Mouse (Mus musculus) macrophage (primary cell): ENCODE measurements at regions not wholly inside any gene's neighbourhood (a gene's known extent, or its start where the extent isn't known, plus 50 kb on each side); places are given as distances from the start of the nearest gene placed in this dataset.

Experiments used
- H3K27ac ChIP-seq: fragments of 350-480 bp; formaldehyde crosslinking; 2 replicates; pipeline ENCODE4 v1.9.0; 2021
- H3K36me3 ChIP-seq: fragments of 350-480 bp; formaldehyde crosslinking; 2 replicates; pipeline ENCODE4 v1.9.0; 2021; ENCODE audit errors: inconsistent target
- H3K4me3 ChIP-seq: fragments of 350-480 bp; formaldehyde crosslinking; 2 replicates; pipeline ENCODE4 v1.9.0; 2021; ENCODE audit errors: inconsistent target
- H3K79me2 ChIP-seq: fragments of 350-480 bp; formaldehyde crosslinking; 2 replicates; pipeline ENCODE4 v1.9.0; 2021; ENCODE audit errors: inconsistent target
- WGBS: methylation state at CpG from one replicate; pipeline ENCODE4 v1.1.7; 2026; ENCODE audit warnings: inconsistent platforms; ENCODE audit not compliant: missing documents; 5-methylcytosine and 5-hydroxymethylcytosine counted together

DNA sequence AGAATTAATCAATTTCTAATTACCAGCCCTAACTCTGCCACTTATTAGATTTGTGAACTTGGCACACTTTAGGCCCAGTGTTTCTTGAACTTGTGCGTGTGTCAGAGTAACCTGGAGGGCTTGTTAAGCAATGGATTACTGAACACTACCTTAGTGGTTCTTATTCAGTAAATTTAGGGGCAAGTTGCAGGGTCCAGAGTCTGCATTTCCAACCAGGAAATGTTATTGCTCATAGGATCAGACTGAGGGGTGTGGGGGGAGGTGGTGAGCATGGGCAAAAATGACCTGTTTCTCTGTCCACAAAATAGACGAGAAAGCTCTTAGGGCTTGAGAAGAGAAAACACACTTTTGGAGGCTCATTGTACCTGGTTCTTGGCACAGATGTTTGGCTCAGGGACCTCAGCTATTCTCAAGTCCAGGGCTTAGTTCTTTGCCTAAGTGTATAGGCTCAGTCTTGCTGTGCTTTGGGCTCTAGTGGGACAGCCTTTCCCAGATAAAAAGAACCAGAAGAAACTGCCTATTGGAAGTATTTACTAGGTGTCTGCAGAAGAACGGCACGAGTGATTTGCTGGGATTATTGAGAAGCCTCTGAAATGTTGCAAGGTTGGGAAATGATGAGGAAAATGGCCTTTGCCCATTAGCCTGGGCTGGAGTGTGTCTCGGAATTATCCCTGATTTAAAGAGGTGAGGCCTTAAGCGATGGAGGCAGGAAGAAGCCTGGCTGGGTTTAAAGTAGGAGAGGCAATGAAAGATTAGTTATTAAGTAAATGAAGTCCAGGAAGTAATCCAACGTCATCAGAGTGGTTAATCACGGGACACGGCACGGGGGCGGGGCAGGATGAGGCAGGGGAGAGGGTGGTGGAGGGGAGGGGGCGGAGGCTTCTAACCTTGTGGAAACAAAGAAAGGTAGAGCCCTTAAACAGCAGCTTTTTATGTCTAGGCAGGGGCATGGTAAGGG is 113.2 kb upstream of the Fggy start:
- no peak overlapping the region for H3K4me3 ChIP-seq
- 88% methylated on average over 12 of the region's 12 CpGs for WGBS

DNA sequence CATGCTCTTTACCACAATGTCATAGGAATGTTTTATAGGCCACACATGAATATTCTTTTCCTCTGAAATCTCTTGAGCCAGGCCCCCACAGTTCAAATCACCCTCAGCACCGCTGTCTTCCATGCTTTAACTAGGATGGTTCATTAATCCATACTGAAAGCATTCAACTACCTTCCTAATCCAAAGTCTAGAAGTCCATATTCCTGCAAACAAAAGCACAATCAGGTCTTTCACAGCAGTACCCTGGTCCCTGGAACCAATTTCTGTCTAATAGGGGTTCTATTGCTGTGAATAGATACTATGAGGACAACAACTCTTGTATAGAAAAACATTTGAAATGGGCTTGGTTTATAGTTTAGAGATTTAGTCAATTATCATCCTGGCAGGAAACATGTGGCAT is 107.0 kb upstream of the Fggy start:
- WGBS: 100% methylated on average over 1 of the region's 1 CpGs
- no peaks in the 10 kb centered on the region for H3K36me3 ChIP-seq

More for the DNA sequence above, 113.2 kb upstream of the Fggy start:
- Histone ChIP-seq H3K27ac (no peak overlapping the region), H3K36me3 (no peaks in the 10 kb centered on the region), H3K79me2 (no peaks in the 10 kb centered on the region)

GRCm38 (mm10) chr4:95451831-95452230 is 105.5 kb upstream of the Fggy start:
- Histone ChIP-seq H3K4me3 (no peak overlapping the region), H3K27ac (no peak overlapping the region), H3K36me3 (no peaks in the 10 kb centered on the region), H3K79me2 (no peaks in the 10 kb centered on the region)
- WGBS: 72% methylated on average over 3 of the region's 3 CpGs

More for the DNA sequence above, 107.0 kb upstream of the Fggy start:
- H3K27ac ChIP-seq: no peak overlapping the region
- no peaks in the 10 kb centered on the region for H3K79me2 ChIP-seq
- H3K4me3 ChIP-seq: no peak overlapping the region

GRCm38 (mm10) chr4:95456318-95456717 is 101.0 kb upstream of the Fggy start:
- 94% methylated on average over 1 of the region's 1 CpGs for whole genome bisulfite sequencing
- no peak overlapping the region for H3K4me3 ChIP-seq
- H3K27ac ChIP-seq: no peak overlapping the region
- no peaks in the 10 kb centered on the region for H3K36me3 ChIP-seq
- no peaks in the 10 kb centered on the region for H3K79me2 ChIP-seq

DNA sequence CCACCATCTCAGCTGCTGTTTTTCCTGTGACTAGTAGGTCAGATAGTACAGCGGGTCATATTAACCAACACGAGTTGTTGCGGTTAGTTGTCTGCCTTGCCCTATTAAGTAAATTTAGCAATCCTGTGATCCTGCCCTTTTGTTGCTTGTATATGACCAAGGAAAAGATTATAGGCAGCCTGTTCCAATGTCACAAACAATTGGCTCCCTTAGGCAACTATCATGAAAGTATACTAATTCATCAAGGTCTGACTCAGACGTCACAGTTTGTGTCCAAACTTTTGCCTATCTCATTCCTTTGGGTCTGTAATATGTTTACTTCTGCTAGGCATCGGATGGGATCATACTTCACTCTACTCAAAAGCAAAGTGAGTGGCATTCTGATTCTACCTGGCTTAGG is 100.4 kb upstream of the Fggy start:
- Histone ChIP-seq H3K4me3 (no peak overlapping the region), H3K27ac (no peak overlapping the region), H3K36me3 (no peaks in the 10 kb centered on the region), H3K79me2 (no peaks in the 10 kb centered on the region)
- WGBS: 91% methylated on average over 5 of the region's 5 CpGs

- WGBS: 86% methylated on average over 3 of the region's 3 CpGs
- Histone ChIP-seq H3K79me2 (no peaks in the 10 kb centered on the region), H3K27ac (no peak overlapping the region), H3K4me3 (no peak overlapping the region), H3K36me3 (no peaks in the 10 kb centered on the region)
These were observed 94.8 kb upstream of the Fggy start for GRCm38 (mm10) chr4:95462476-95462875.

DNA sequence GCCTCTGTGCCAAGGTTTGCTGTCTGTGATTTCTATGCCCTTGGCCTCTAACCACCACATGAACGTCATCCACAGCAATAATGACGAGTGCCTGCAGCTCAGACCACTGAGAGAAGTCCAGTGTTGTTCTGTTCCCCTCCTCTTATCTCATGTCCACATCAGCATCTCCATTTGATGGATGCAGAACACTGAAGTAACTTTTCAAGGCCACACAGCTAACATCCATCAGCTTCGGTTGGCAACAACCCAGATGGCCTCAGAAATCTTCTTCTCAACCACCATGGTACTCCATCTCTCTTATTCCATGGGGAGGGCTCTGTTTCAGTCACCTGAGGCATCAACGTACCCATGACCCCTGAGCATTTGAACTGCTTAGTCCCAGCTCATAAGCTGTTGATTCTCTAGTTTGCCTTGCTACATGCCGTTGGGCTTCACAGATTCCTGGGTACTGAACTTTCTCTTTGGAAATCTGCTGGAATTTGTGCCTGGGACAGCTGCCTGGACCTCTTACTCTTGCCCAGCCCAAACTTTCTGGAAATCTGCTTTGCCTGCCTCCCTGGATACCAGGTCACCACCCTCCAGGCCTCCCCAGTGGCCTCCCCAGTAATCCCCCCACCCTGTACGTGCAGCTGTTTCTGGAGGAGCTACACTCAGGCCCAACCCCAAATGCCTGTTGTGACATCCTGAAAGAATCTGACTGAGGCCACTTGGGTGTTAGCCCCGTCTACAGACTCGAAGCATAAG is 94.1 kb upstream of the Fggy start:
- Histone ChIP-seq H3K36me3 (no peaks in the 10 kb centered on the region), H3K79me2 (no peaks in the 10 kb centered on the region), H3K4me3 (no peak overlapping the region), H3K27ac (no peak overlapping the region)
- WGBS: 90% methylated on average over 8 of the region's 8 CpGs

DNA sequence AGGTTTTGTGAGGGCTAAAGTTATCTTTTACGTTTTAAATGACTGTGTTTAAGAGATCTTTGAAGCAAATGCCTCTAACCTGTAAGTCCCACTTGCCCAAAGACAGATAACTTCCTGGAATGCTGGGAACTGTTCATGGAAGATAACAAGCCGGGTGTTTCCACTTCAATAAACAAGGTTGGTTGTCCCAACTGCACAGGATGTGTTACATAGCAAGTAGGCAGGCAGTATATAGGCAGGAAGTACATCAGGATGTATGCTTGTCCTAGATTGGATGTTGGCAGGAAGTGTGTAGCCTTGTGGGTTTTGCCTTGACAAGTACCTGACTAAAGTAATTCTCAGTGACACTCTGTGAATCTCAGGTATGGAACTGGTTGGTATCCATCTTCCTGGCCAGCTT is 90.7 kb upstream of the Fggy start:
- 39% methylated on average over 2 of the region's 2 CpGs for WGBS
- H3K79me2 ChIP-seq: no peaks in the 10 kb centered on the region

DNA sequence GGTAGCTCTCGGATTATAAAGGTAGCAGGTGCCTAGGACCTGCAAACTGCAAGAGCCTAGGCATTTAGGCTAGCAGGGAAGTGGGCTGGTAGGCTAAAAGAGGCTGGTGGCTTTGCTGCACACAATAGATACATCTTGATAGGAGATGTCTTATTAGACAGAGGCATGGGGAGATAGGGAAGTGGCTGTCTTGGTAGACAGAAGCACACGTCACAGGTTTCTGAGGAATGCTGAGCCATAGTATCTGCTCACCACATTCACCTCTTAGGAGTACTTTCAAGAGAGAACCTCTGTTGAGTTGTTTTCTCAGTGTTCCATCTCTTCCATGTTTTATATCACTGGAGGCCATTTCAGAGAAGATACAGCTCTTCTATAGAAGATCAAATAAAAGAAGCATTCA is 89.8 kb upstream of the Fggy start:
- Histone ChIP-seq H3K36me3 (no peaks in the 10 kb centered on the region), H3K79me2 (no peaks in the 10 kb centered on the region), H3K27ac (no peak overlapping the region), H3K4me3 (no peak overlapping the region)
- 69% methylated on average over 2 of the region's 2 CpGs for WGBS

More for the DNA sequence above, 90.7 kb upstream of the Fggy start:
- Histone ChIP-seq H3K36me3 (no peaks in the 10 kb centered on the region), H3K4me3 (no peak overlapping the region), H3K27ac (no peak overlapping the region)

GRCm38 (mm10) chr4:95474726-95475406 is 82.4 kb upstream of the Fggy start:
- H3K4me3 ChIP-seq: no peak overlapping the region
- H3K36me3 ChIP-seq: no peaks in the 10 kb centered on the region
- WGBS: 57% methylated on average over 5 of the region's 5 CpGs
- H3K27ac ChIP-seq: no peak overlapping the region
- no peaks in the 10 kb centered on the region for H3K79me2 ChIP-seq

DNA sequence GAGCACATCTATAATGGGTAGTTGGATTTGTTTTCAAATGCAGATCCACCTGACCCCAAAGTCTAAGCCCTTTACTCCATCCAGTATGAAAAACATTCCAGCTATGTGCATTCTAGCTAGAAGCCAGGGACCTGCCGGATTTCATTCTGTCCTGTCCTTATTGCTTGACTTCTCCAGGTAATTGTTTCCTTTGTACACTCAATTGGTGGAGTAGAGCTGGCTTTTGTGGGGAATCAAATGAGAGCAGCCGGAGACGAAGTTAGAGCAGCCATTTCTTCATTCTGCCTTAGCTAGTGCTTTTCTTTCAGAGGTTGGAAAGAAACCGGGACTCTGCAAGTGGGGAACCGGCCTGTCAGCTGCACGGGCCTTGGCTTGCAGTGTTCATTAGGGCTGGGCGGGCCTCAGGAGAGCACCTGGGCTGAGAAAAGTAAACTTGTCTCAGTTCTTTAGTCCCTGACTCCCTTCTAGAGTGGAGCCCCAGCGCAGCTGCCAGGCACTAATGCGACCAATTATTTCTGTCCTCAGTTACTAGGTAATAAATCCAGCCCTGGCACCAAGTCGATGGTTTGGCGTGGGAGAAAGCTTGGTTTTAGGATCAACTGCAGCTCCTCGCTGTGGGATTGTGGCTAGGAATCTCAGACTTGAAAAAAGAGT is 81.1 kb upstream of the Fggy start:
- 94% methylated on average over 12 of the region's 12 CpGs for WGBS
- Histone ChIP-seq H3K4me3 (no peak overlapping the region), H3K36me3 (no peaks in the 10 kb centered on the region), H3K79me2 (no peaks in the 10 kb centered on the region), H3K27ac (no peak overlapping the region)

- WGBS: 57% methylated on average over 5 of the region's 6 CpGs
- Histone ChIP-seq H3K4me3 (no peak overlapping the region), H3K27ac (no peak overlapping the region), H3K36me3 (no peaks in the 10 kb centered on the region), H3K79me2 (no peaks in the 10 kb centered on the region)
These were observed 73.7 kb upstream of the Fggy start for GRCm38 (mm10) chr4:95483571-95483970.

- Histone ChIP-seq H3K27ac (no peak overlapping the region), H3K4me3 (no peak overlapping the region), H3K36me3 (no peaks in the 10 kb centered on the region), H3K79me2 (no peaks in the 10 kb centered on the region)
- 60% methylated on average over 7 of the region's 7 CpGs for WGBS
These were observed 70.0 kb upstream of the Fggy start for GRCm38 (mm10) chr4:95487323-95487722.

DNA sequence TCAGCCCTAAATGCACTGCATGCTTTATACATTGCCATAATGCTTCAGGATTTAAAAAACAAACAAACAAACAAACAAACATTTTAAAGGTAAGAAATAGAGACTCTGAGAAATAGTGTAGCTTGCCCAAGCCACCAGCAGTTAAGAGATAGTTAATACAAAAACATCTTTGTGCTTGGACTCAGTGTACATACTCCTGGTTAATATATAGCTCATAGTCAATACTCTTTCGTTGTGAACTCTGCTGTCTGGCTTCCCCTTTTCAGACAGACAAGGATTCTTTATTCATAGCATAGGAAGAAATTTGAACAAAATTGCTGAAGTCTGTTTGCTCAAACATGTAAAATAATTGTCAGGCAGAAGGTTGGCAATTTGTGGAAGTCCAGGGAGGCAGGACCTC is 69.3 kb upstream of the Fggy start:
- Histone ChIP-seq H3K27ac (no peak overlapping the region), H3K36me3 (no peaks in the 10 kb centered on the region), H3K4me3 (no peak overlapping the region), H3K79me2 (no peaks in the 10 kb centered on the region)
- 31% methylated on average over 1 of the region's 1 CpGs for WGBS
